Mouse (Mus musculus) neural tube, embryonic 11.5 days (tissue): Measurements from ENCODE around the gene AC124502.3. TPM values are rescaled to one million over a fixed set of nuclear protein-coding genes. Genes with fewer than 3 reads are reported as not detected.

Experiments
- ATAC-seq: fragments of 200-750 bp; cut with Nextera tagmentation; 2 replicates; pipeline ENCODE4 v1.8.0; 2017; ENCODE audit warnings: moderate number of reproducible peaks, mild to moderate bottlenecking, moderate TSS enrichment, moderate library complexity; ENCODE audit not compliant: insufficient read depth, low FRiP score, low TSS enrichment
- DNase-seq: peaks from one replicate; pipeline ENCODE4 v3.0.0-alpha.2; 2015; ENCODE audit warnings: low spot score
- H3K27ac ChIP-seq: fragments of 300-500 bp; sonication (generic); 2 replicates; pipeline ENCODE4 v1.5.1; 2014; ENCODE audit warnings: low read depth, mild to moderate bottlenecking, low read length
- H3K27me3 ChIP-seq: fragments of 300-500 bp; sonication (generic); 2 replicates; pipeline ENCODE4 v1.6.1; 2014; ENCODE audit warnings: mild to moderate bottlenecking, low read length, mixed read lengths; ENCODE audit not compliant: control insufficient read depth, insufficient read depth
- H3K36me3 ChIP-seq: fragments of 300-500 bp; sonication (generic); 2 replicates; pipeline ENCODE4 v1.6.1; 2014; ENCODE audit warnings: mild to moderate bottlenecking, low read length, moderate library complexity, mixed read lengths; ENCODE audit not compliant: control insufficient read depth, insufficient read depth
- H3K4me1 ChIP-seq: fragments of 300-500 bp; sonication (generic); 2 replicates; pipeline ENCODE4 v1.6.1; 2014; ENCODE audit warnings: low read length, mixed read lengths; ENCODE audit not compliant: control insufficient read depth, insufficient read depth
- H3K4me2 ChIP-seq: fragments of 300-500 bp; sonication (generic); 2 replicates; pipeline ENCODE4 v1.6.1; 2014; ENCODE audit warnings: low read depth, mild to moderate bottlenecking, moderate library complexity
- H3K4me3 ChIP-seq: fragments of 300-500 bp; sonication (generic); 2 replicates; pipeline ENCODE4 v1.5.1; 2014; ENCODE audit warnings: low read depth, low read length
- H3K9ac ChIP-seq: fragments of 300-500 bp; sonication (generic); 2 replicates; pipeline ENCODE4 v1.6.1; 2014; ENCODE audit warnings: mild to moderate bottlenecking, low read length
- H3K9me3 ChIP-seq: fragments of 300-500 bp; sonication (generic); 2 replicates; pipeline ENCODE4 v1.6.1; 2016; ENCODE audit warnings: low read length; ENCODE audit not compliant: control insufficient read depth
- WGBS: fragments of 180-500 bp; shearing (Covaris S2); extraction: QIAGEN DNeasy Blood & Tissue Kit; methylation state at CpG from one replicate; pipeline ENCODE4 v1.1.7; 2014; 5-methylcytosine and 5-hydroxymethylcytosine counted together
- polyA plus RNA-seq: library from polyadenylated mRNA; unstranded; fragments of >200 nt; fragmentation: Nextera tagmentation; extraction: Ambion mirVana; gene quantifications from 2 replicates; pipeline ENCODE4 v1.2.1, GENCODE M21; 2014

Gene AC124502.3
- polyA plus RNA-seq, 1 experiment from 2014 or later, result 1.2 TPM

GRCm38 (mm10) chr19:5069978-5070377 is 31.3 kb downstream of the AC124502.3 start:
- DNase-seq (no peak), ATAC-seq (no peak)
- Histone ChIP-seq H3K9ac (no peak overlapping the region; the same call in 1 of the 2 replicates), H3K4me1 (peaks cover 33% of the 10 kb centered on the region), H3K4me2 (peak overlapping the region; percentile 12), H3K27ac (no peak overlapping the region), H3K9me3 (no peaks in the 10 kb centered on the region), H3K27me3 (peaks cover 33% of the 10 kb centered on the region), H3K4me3 (0 out of 2 replicates have a peak overlapping the region, but pooled peaks have one; percentile 6), H3K36me3 (no peaks in the 10 kb centered on the region)
- WGBS, result 78% methylated on average over 7 of the region's 7 CpGs

- peak overlapping the region; percentile 31 for H3K4me3 ChIP-seq
- ATAC-seq (no peak), DNase-seq (no peak)
- peaks cover 33% of the 10 kb centered on the region for H3K4me1 ChIP-seq
- H3K4me2 ChIP-seq, result peak overlapping the region; percentile 53
- peaks cover 33% of the 10 kb centered on the region for H3K27me3 ChIP-seq
- 4% methylated on average over 11 of the region's 11 CpGs for WGBS
- H3K36me3 ChIP-seq, result no peaks in the 10 kb centered on the region
- no peaks in the 10 kb centered on the region for H3K9me3 ChIP-seq
- H3K27ac ChIP-seq, result peak overlapping the region; percentile 84
- peak overlapping the region; percentile 63 for H3K9ac ChIP-seq
Measured at GRCm38 (mm10) chr19:5071077-5071476, 32.4 kb downstream of the AC124502.3 start.

- H3K36me3 ChIP-seq, result no peaks in the 10 kb centered on the region
- H3K9ac ChIP-seq, result peak overlapping the region; percentile 63
- DNase-seq (peak; percentile 92), ATAC-seq (peak; percentile 86)
- peak overlapping the region; percentile 53 for H3K4me2 ChIP-seq
- peak overlapping the region; percentile 84 for H3K27ac ChIP-seq
- peak overlapping the region; percentile 31 for H3K4me3 ChIP-seq
- no peaks in the 10 kb centered on the region for H3K9me3 ChIP-seq
- peaks cover 33% of the 10 kb centered on the region for H3K27me3 ChIP-seq
- under 1% methylated on average over 40 of the region's 40 CpGs for WGBS
- peaks cover 33% of the 10 kb centered on the region for H3K4me1 ChIP-seq
Measured at GRCm38 (mm10) chr19:5071545-5072369, 33.1 kb downstream of the AC124502.3 start.

DNA sequence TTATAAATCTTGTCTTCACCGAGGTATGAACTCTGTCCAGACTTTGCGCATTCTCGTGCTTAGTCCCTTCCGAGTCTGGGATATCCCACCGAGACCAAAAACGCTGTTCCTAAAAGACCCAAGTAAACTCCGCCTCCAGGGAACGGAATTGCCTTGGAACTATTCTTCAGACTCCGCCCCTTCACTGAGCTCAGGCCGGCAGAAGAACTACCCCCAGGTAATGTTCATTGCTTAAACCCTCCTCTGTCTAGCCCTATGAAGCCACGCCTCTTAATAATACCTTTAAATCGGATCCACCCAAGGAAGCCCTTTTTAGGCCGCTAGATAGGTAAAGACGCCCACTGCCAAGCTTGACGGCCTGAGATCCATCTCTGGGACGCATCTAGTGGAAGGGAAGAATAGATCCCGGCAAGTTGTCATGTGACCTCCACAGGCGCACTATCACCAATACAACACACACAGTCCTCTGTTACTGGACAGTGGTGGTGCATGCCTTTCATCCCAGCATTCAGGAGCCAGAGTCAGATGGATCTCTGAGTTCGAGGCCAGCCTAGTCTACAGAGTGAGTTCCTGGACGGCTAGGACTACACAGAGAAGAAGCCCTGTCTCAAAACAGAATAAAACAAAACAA is 33.8 kb downstream of the AC124502.3 start:
- H3K9ac ChIP-seq, result no peak overlapping the region
- peaks cover 28% of the 10 kb centered on the region for H3K27me3 ChIP-seq
- 2% methylated on average over 20 of the region's 20 CpGs for WGBS
- H3K27ac ChIP-seq, result 0 out of 2 replicates have a peak overlapping the region, but pooled peaks have one; percentile 17
- DNase-seq, result peak; percentile 66
- peak overlapping the region; percentile 31 for H3K4me3 ChIP-seq
- H3K9me3 ChIP-seq, result no peaks in the 10 kb centered on the region
- H3K4me1 ChIP-seq, result peaks cover 27% of the 10 kb centered on the region
- no peaks in the 10 kb centered on the region for H3K36me3 ChIP-seq
- peak overlapping the region; percentile 53 for H3K4me2 ChIP-seq
- peak; percentile 20; the same call in 1 of the 2 replicates for ATAC-seq

DNA sequence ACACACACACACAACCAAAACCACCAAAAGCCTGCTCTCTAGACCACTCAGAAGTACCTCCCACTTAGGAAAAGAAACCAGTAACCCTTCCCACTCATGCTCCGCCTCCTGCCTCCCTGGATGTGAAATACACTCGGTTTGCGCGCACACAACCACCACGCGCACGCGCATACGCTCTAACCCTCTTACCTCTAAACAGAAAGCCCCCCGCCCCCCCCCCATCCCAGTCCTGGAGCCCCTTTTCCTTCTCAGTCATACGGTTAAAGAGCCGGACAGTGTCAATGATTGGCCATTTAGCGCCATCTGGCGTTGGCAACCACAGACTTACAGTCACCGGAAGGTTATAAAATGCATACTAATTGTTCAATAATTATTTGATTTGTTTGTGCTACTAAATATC is 34.3 kb downstream of the AC124502.3 start:
- Histone ChIP-seq H3K27ac (no peak overlapping the region), H3K36me3 (no peaks in the 10 kb centered on the region), H3K9ac (no peak overlapping the region), H3K4me2 (peak overlapping the region; percentile 53; the same call in 1 of the 2 replicates), H3K9me3 (no peaks in the 10 kb centered on the region), H3K4me1 (peaks cover 22% of the 10 kb centered on the region), H3K4me3 (peak overlapping the region; percentile 31), H3K27me3 (peaks cover 25% of the 10 kb centered on the region)
- no peak for ATAC-seq
- WGBS, result 3% methylated on average over 15 of the region's 15 CpGs
- peak; percentile 82 for DNase-seq

DNA sequence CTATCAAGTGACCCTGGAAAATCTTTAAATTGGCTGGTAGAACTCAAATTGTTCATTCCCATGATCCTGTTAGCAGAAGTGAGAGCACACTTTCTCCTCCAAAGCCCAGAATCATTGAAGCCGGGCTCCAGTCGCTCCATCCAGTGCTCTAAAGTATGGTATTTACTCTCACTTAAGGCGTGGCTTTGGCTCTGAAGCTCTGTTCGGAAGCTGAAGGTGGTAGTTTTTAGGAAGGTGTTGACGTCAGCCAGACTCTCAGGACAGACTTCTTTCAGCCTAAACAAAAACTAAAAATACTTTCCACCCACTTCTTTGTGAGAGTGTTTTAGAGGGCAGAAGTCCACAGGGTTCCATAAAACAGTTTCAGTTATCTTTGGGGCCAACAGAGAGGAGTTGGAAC is 34.8 kb downstream of the AC124502.3 start:
- no peak overlapping the region for H3K4me3 ChIP-seq
- WGBS, result 47% methylated on average over 5 of the region's 5 CpGs
- no peak overlapping the region for H3K9ac ChIP-seq
- no peak for DNase-seq
- no peaks in the 10 kb centered on the region for H3K9me3 ChIP-seq
- no peak overlapping the region for H3K4me2 ChIP-seq
- no peak for ATAC-seq
- peaks cover 20% of the 10 kb centered on the region for H3K27me3 ChIP-seq
- no peaks in the 10 kb centered on the region for H3K36me3 ChIP-seq
- H3K4me1 ChIP-seq, result peaks cover 17% of the 10 kb centered on the region
- H3K27ac ChIP-seq, result no peak overlapping the region

GRCm38 (mm10) chr19:5079279-5079678 is 40.6 kb downstream of the AC124502.3 start:
- H3K27ac ChIP-seq, result no peak overlapping the region
- DNase-seq (no peak), ATAC-seq (no peak)
- H3K4me3 ChIP-seq, result no peak overlapping the region
- peaks cover 42% of the 10 kb centered on the region for H3K27me3 ChIP-seq
- 90% methylated on average over 1 of the region's 1 CpGs for WGBS
- H3K4me2 ChIP-seq, result no peak overlapping the region
- H3K36me3 ChIP-seq, result no peaks in the 10 kb centered on the region
- H3K4me1 ChIP-seq, result no peaks in the 10 kb centered on the region
- no peaks in the 10 kb centered on the region for H3K9me3 ChIP-seq
- H3K9ac ChIP-seq, result no peak overlapping the region

DNA sequence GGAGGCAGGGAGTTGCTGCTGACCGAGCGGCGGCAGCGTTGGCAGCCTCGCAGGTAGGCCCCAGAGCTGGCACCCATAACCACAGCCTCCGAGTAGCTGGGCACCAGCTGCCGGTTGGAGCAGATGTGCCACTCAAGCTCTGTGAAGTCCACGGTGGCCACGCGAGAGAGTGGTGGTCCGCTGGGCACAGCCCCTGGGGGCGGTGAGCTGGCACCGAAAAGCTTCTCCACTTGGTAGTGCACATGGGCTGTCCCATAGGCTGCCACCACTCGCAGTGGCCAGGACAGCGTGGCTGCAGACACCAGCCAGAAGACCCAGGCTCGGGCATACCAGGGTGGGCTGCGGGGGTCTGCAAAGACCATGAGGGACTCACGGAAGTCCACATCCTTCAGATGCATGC is 43.3 kb downstream of the AC124502.3 start:
- Histone ChIP-seq H3K9ac (no peak overlapping the region), H3K4me1 (no peaks in the 10 kb centered on the region), H3K9me3 (no peaks in the 10 kb centered on the region), H3K36me3 (no peaks in the 10 kb centered on the region), H3K27me3 (peaks cover 65% of the 10 kb centered on the region), H3K4me3 (no peak overlapping the region), H3K4me2 (no peak overlapping the region), H3K27ac (no peak overlapping the region)
- ATAC-seq, result no peak
- WGBS, result 67% methylated on average over 18 of the region's 18 CpGs
- DNase-seq, result no peak
